Mouse (Mus musculus): Measurements from ENCODE around the gene 4930556J24Rik.
"Not testable (repeated sequence)": the region's sequence is repeated elsewhere in the genome, so short reads cannot be mapped to it uniquely, and the experiment has no call there.

4930556J24Rik gene

DNA sequence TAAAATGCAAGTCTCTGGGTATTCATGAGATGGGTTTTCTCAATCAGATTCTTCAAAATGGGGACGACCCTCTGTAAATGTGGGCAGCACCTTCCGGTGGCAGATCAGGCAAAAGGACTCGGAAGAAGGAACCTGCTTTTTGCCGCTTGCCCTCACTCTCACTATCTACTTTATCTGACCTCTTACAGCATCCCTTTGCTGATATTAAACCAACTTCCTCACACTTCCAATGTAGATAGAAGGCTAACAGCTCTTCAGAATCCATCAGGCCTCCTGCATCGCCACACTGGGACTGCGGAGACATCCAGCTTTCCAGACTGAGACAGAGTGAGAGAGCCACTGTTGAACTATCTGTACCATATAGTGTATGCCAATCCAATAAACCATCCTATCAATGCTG lies 53.8 kb downstream of the 4930556J24Rik start:
- no peak for DNase-seq (ENCODE audit: extremely low spot score, low spot score)

DNA sequence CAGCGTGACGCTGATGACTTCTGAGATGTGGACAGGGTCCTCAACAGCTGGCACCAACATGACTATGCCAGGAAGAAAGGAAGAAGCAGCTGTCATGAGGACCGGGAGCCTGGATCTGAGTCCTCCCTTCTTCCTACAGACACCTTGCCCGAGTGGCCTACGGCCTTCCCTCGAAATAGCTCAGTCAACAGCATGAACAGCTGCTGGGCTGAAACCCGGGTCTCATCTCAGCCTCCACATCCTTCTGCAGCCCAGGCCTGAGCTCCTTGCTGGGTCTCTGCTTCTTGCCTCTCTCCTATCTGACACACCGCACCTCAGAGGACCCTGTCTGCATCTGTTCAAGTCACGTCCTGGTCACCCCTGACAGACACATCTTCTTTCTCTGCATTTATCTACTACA lies 54.5 kb downstream of the 4930556J24Rik start:
- DNase-seq (ENCODE audit: extremely low spot score, low spot score), result no peak

DNA sequence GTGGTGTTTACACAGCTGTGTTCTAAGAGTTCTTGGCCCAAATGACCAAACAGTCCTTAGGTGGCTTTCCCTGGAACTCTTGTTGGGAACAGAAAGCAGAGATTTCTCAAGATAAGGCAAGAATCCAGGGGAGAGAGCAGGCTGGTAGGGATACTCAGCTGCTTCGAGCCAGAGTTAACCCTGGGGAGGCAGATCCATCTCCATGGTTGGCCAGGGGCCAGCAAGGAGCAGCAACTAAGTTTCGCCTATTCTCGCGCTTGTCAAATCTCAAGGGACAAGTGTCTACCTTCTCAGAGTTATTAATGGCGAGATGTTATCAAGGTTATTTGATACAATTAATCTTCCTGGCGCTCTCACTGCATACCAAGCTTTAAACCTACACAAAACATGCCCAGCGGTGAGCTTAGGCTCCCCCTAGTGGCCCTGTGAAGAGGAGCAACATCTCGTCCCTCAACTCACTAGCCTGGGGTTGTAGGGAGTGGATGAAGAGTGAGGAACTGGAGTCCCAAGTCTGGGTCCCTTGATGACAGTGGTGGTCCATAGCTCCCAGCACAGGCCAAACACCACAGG lies 55.2 kb downstream of the 4930556J24Rik start:
- DNase-seq (ENCODE audit: extremely low spot score, low spot score), result peak; percentile 30

DNA sequence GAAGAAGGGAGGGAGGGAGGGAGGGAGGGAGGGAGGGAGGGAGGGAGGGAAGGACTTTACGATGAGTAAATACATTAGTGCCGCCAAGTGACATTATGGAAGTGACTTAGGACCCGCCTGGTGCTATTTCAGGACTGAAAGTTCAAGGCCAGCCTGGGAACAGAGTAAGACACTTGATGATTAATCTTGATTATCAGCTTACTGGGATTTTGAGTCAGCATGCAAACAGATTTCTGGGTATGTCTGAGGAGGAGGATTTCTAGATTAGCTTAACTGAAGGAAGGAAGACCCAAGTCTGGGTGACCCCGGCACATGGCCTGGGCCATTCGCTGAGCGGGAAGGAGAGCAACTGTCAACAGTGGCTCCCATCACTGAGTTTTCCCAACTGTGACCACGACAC lies 56.1 kb downstream of the 4930556J24Rik start:
- DNase-seq (ENCODE audit: extremely low spot score, low spot score), result no peak

DNA sequence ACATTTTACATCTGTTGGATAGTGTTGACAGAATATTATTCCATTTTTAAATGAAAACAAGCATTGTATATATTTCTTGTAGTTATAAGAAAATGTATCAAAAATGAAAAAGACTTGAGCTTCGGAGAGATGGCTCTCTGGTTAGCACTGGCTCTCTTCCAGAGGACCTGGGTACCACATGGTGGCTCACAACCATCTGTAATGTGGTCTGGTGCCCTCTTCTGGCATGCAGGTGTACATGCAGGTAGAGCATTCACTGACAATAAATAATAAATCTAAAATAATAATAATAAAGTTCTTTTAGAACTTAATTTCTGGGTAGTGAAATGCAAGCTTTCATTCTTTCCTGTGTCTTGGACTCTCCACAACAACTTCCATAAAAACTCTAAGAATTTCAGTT lies 57.8 kb downstream of the 4930556J24Rik start:
- DNase-seq (ENCODE audit: extremely low spot score, low spot score), result no peak

DNA sequence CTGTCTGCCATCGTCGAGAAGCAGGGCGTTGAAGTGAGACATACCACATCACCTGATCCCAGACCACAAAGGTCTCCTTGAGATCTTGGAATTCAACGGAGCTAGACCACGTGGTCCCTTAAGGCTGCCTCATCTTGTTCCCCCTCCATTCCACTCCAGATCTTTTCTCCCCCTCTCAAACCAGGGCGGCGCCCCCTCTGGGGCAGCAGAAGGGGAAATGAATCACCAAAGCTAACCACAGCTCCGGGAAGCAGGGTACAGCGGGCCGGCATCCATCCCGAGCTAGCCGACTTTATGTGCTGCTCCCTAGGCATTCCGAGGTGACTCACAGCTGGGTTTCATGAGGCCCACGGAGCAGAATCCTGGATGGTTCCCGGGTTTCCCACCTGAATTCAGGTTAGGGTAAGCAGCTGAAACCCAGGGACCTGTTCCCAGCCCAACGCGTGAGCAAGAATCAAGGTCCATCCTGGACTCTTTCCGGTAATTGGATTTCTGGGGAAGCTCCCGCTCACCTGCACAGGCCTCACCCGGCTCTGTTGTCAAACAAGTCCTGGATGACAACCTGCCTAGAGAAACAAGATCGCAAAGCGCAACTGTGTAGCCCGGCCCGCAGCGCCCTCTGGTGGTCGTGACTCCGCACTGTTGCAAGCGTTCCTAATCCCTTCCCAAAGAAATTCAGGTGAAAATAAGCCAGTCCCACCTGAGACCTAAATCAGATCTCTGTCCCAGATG lies 62.3 kb downstream of the 4930556J24Rik start, which contains the start of gene Slc35e4:
Gene Slc35e4 (minus strand): TSS at position 556 of the 732 bp plus-strand sequence.
- peak; percentile 89 for DNase-seq (ENCODE audit: extremely low spot score, low spot score)

DNA sequence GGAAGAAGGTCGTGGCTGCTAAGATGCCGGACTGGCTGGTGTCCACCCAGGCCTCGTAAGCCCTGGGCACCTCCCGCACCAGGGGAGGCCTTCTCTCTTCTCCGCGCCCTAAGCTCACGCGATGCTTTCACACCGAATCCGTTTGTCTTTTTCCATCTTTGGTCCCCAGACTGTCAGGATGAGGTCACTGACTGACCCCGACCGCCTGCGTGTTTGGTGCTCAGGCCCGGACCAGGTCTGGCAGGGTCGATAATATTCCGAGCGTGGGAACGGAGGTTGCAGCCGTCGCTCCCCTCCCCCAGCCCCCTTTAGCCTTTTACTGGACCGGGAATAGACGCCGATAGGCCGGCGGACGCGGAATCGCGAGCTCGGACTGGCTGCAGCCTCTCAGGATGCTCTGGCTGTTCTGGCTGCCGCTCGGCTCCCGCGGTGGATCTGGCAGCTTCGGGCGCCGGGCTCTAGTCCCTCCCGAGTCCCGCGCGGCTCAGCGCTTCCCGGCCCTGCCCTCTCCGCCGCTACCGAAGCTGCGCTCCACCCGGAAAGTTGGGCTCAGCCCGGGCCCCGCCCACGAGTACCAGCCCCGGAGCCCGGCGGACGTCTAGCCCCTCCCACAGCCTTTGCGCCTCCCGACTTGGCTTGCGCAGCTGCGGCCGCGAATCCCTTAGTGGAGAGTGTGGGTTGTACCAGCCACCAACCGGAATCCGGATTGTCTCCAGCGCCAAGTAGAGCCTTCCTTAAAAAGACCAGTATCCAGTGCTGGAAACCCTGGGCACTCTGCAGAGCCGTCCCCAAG lies 63.1 kb downstream of the 4930556J24Rik start:
- DNase-seq (ENCODE audit: extremely low spot score, low spot score), result peak; percentile 85

DNA sequence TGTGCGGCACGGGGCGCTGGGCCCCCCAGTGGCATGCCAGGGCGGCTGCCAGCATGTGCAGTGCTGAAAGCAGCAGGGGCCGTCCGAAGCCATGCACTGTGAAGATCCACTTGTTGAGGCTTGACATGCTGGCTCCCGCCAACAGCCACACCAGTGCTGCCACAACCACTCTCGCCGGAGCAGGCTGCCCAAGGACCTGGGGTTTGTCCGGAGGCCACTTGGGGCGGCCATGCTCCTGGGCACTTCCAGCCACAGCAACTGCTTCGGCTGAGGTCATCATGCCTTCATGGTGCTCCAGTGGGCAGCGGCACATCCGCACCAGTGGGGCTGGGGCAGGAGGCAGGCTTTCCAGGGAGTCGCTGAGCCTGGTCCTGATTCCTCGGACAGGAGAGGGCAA lies 63.7 kb downstream of the 4930556J24Rik start:
- DNase-seq (ENCODE audit: extremely low spot score, low spot score), result peak; percentile 59

DNA sequence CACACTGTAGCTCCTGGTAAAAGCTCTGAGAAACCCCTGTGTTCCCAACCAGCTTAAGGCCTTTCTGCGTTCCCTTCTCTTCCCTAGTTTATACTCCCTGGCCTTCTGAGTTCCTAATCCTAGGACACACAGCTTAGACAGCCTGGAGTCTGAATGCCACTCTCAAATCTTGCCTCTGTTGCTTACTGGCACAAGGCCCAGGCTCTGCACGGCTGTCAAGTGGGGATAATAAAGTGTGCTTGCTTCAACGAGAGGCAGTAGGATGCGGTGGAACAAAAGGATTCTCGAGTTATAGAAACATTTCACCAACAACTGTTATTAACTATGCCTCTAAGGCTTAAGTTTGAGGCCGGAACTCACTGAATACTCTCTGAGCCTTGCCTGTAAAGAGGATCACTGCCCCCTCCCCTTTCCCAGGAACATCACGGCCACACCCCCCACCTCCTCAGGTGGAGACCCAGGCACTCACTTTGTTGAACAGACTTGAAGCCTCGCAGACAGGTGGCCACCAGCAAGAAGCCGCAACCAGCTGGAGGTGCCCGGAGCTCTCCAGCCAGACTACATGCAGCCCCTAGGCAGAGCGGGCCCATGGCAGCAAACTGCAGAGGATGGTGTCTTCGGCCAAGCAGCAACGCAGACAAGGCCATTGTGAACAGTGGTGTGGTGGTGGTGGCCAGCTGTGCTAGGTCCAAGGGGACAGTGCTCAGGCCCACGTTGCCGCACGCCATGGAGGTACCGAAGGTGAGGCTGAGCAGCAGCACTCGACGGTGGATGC lies 64.3 kb downstream of the 4930556J24Rik start:
- no peak for DNase-seq (ENCODE audit: extremely low spot score, low spot score)

DNA sequence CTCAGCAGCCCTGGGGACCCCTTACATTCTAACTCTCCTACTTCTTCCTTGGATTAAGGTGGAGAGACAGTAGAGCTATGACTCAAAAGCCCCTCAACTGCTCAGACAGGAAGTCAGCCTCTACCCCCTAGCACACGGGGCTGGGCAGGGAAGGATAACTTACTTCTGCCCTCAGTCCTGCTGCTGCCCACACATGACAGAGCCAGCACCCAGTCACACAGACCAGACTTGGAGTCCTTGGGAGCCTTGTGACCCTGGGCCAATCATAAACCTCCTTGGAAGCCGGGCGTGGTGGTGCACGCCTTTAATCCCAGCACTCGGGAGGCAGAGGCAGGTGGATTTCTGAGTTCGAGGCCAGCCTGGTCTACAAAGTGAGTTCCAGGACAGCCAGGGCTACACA lies 65.1 kb downstream of the 4930556J24Rik start:
- not testable (repeated sequence) for DNase-seq (ENCODE audit: extremely low spot score, low spot score)

DNA sequence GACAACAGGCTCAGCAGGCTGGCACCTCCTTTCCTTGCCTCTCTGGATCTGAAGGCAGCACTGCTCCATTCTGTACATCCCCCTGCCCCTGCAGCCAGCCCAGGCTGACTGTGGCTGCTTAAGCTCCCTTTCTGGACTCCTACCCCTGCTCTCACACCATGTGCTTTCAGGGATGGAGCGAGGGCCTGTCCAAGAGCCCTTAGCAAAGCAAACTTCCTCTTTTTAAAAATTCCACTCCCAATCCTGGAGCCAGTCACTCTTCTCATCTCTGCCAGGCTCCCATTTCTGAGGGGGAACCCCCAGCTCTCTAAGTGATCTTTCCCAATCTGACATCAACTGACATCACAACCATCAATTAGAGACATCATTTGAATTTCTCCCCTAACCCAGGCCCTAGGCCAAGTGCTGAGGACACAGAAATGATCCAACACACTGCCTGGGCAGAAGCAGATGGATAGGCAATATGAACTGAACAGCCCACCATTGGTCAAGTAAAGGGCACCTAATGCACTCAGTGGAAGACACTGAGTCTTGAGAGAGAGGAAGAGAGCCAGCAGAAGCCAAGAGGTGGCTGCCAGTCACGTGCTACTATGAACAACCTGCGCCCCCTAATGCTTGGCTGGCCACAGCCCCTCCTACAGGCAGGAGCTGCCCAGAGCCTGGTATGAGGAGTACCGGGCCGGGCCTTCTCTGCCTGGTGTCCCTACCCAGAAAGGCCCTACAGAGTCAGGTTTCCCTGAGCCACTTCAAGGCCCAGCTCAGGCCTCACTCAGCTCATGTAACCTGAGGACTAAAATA lies 65.9 kb downstream of the 4930556J24Rik start:
- no peak for DNase-seq (ENCODE audit: extremely low spot score, low spot score)

DNA sequence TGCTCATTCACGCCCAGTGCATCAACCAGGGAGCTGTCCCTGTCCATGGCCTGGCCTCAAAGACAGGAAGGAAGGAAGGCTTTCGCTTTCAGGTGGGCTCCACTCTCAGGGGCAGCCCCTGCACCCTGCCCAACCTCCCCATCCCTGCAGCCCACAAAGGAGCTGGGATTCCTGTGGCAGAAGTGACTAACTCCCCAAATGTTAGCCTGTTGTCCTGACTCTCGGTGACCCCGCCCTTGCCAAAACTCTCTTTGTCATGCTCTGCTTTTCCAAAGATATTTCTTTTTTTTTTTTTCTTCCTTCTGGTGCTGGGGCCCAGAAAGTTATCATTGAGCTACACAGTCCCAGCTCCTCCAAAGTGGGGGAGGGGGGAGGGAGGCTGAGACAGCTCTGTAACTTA lies 67.3 kb downstream of the 4930556J24Rik start:
- DNase-seq (ENCODE audit: extremely low spot score, low spot score), result no peak

DNA sequence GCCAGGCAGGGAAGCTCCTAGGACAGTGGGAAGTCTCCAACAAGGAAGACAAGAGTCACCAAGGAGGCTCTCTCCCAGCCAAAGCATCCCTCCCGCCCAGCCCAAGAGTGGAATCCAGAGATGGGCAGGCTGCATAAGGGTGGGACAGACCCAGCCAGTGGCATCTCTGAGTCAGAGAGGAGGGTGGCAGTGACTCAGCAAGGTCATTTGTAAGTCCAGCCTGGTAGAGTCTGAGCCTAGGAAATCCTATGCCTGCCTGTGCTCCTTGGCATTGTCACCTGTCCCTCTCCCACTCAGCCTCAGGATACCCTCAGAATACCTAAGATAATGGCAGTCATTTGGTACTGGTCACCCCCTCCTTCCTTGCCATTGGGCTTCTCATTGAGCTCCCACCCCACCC lies 71.1 kb downstream of the 4930556J24Rik start:
- no peak for DNase-seq (ENCODE audit: extremely low spot score, low spot score)

DNA sequence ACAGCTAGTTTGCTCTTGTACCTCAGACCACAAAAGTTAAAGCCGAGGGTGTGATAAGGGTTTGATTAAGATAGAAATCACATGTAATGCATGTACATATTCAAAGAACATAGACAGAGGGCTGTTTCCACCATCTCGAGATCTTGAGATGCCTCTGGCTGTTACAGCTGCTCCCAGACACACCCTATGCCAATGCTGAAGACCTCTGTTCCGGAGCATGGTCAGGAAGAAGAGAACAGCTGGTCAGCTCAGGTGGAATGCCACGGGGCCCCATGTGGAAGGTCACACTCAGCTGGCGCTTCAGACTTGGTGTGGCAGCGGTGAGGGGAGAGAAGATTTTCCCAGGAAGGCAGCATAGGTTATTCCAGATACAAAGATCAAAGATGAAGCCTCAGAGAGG lies 71.9 kb downstream of the 4930556J24Rik start:
- DNase-seq (ENCODE audit: extremely low spot score, low spot score), result no peak

DNA sequence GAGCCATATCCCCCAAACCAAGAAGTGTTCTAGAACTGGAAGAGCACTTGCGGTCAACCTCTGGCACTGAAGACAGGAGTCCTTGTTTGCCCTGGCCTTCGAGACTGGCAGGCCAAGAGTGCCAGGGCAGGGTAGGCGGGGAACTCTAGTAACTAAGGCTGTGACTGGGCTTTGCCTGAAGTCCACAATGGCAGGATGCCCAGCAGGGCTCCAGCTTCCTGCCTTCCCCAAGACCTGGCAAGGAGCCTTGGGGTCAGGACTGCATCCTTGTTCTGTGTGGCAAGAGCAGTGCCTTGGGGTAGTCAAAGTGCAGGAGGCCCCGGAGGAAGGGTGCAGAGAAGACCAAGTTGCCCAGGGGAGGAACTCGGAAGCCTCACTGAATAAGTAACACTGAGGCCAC lies 73.5 kb downstream of the 4930556J24Rik start:
- no peak for DNase-seq (ENCODE audit: extremely low spot score, low spot score)

DNA sequence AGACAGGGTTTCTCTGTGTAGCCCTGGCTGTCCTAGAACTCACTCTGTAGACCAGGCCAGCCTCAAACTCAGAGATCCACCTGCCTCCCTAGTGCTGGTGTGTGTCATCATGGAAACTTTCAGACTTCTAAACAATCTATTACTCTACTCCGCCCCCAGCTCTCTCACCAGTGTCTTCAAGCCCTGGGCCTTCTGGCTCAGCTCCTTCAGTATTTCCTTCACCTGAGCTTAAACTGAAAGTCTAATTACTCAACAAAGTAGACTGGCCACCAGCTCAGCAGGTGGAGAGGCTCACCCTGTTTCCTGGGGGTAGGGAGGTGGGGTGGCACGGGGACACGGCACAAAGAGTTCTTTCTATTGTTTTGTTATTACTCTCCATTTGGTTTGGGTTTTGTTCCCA lies 74.1 kb downstream of the 4930556J24Rik start:
- no peak for DNase-seq (ENCODE audit: extremely low spot score, low spot score)

DNA sequence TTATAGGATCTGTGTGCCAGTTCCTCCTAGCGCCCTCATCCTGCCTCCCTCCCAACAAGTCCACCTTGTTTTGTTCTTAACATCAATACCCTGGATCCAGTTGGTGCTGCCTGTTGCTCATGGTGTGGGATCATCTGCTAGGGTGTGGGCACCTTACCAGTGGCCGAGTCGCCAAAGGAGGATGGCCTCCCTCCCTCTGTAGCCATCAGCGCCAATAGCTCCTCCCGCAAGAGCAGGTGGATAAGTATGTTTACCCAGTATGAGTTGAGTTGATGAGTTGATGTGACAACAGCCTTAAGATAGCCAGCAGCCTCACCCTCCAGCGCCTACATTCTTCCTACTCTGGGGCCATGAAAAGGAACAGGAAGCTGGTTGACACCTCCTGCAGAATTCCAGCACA lies 76.3 kb downstream of the 4930556J24Rik start:
- no peak for DNase-seq (ENCODE audit: extremely low spot score, low spot score)

DNA sequence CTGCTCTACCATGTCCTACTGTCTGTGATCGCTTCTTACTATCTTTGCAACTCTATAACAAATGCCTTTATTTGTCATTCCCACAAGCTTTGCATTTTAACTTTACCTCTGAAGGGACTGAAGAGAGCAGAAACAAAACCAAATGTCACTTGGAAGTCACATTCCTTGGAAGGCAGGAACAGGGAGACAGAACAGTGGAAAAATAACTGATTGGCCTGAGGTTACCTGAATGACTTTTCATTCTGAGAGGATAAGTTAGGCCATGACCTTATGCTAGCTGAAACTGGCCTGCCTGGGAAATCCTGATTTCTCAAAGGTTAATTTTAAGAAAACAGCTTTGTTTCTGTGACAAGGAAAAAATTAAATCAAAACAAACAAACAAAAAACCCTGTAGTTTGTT lies 80.6 kb downstream of the 4930556J24Rik start:
- no peak for DNase-seq (ENCODE audit: extremely low spot score, low spot score)

DNA sequence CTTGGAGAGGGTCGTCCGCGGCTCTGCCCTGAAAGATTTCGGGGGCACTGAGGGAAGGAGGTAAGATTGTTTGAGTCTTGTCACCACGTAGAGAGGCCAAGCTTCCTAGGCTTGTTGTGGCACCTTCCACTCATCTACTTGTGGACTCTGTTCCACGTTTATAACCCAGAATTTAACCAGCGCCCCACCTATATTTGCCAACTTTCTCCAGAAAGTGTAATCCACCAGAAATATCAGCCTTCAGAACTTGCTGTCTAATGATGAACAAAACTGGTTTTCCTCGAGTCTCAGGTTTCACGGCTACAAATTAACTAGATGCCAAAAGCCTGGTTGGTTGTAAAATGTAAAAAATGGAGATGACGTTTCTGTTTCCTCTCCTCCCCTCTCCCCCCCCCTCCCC lies 81.1 kb downstream of the 4930556J24Rik start:
- no peak for DNase-seq (ENCODE audit: extremely low spot score, low spot score)

DNA sequence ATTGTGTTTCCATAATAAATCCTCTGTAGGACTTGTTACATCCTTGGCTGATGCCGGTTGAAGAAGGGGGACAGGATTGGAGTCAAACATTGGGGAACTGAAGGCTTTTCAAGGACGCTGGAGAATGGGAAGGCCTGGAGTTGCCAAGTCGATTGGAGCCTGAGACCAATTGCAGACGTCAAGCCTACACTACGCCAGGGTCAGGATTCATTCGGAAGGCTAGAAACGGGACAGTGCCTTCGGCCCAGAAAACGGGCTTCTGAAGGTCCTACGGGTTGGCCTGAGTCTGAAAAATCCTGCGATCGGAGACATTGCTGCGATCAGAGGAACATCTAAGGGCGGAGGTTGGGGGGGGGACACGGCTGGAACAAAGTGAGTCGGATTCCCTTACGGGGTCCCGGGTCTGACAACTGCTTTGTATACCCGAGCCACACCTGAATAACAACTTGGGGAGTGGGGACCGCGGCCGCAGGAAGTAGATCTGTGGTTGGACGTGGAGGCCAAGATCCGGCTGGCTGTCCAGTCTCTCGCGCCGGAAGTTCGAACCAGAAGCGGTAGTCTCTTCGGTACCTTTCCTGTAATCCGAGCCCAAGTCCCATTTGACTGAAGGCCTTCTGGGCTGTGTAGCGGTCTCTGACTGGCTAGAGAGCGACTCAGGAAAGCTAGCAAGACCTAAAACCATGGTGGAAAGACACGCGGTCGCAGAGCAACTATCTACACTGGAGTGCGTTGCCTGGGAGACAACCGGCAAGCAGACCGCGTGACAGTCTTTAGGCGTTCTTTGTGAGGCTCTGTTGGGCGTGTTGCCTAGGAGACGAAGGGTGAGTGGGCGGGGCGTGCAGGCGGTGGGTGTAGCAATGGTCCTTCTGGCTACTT lies 81.9 kb downstream of the 4930556J24Rik start, which contains the start of the genes 4921536K21Rik and Dusp18:
Gene 4921536K21Rik (minus strand): TSS at position 693 of the 876 bp plus-strand sequence.
Gene Dusp18 (plus strand): TSS at position 835 of the 876 bp plus-strand sequence.
- peak; percentile 97 for DNase-seq (ENCODE audit: extremely low spot score, low spot score)

All from neural tube, embryonic 10.5 days (tissue).